Mouse (Mus musculus) adrenal gland, adult 18-20 months (tissue): ENCODE measurements around the gene Smyd4. TPM values are rescaled to one million over a fixed set of nuclear protein-coding genes. Genes with fewer than 3 reads are reported as not detected.
A peak's percentile ranks its signal among the peaks of the same experiment; 100 is the strongest.

ENCODE experiments used
- DNase-seq, 2 experiments: peaks; one replicate each; pipeline ENCODE4 v3.0.0; 2021 to 2022; ENCODE audit warnings: low spot score in 2 of 2
- long read RNA-seq, 2 experiments: library from polyadenylated mRNA; stranded (forward); transcript quantifications; one replicate each; pipeline ENCODE4 v2.0.0; 2021
- total RNA-seq, 2 experiments: library from RNA; stranded (reverse); gene quantifications; 1 replicate in 1 of 2; 2 replicates in 1 of 2; pipeline ENCODE4 v1.2.3; 2021

Gene Smyd4
- total RNA-seq, result 1 to 10 TPM; 6.6 to 7.9 TPM
- long read RNA-seq, experiment 1, partial matches to known transcripts, result 3 of 11 reads
- long read RNA-seq, experiment 1, other reads (novel, unspliced or antisense), result 5 of 11 reads
- long read RNA-seq, experiment 2, transcript Smyd4-201 (11 exons, 3,517 nt), result major isoform, 26 of 43 reads
- long read RNA-seq, experiment 2, partial matches to known transcripts, result 11 of 43 reads
- long read RNA-seq, experiment 2, other reads (novel, unspliced or antisense), result 6 of 43 reads

- peak; percentile 89 to 92 for DNase-seq
Observed at GRCm38 (mm10) chr11:75348199-75348889, at the start of gene Smyd4, which contains the start of gene Rpa1. TSS of gene Smyd4 (plus strand) at chr11:75348433. TSS of gene Rpa1 (minus strand) at chr11:75348324.

GRCm38 (mm10) chr11:75298491-75298890, 49.7 kb upstream of the Smyd4 start:
- no peak for DNase-seq

GRCm38 (mm10) chr11:75299786-75300185, 48.4 kb upstream of the Smyd4 start:
- DNase-seq, result no peak

GRCm38 (mm10) chr11:75300954-75301353, 47.3 kb upstream of the Smyd4 start:
- no peak for DNase-seq

- DNase-seq, result no peak
Observed at GRCm38 (mm10) chr11:75304797-75305196, 43.4 kb upstream of the Smyd4 start.

- DNase-seq, result no peak
Observed at GRCm38 (mm10) chr11:75308650-75309049, 39.6 kb upstream of the Smyd4 start.

- no peak for DNase-seq
Observed at GRCm38 (mm10) chr11:75310813-75311212, 37.4 kb upstream of the Smyd4 start.

- DNase-seq, result no peak
Observed at GRCm38 (mm10) chr11:75311751-75312150, 36.5 kb upstream of the Smyd4 start.

GRCm38 (mm10) chr11:75313834-75314233, 34.4 kb upstream of the Smyd4 start:
- no peak for DNase-seq

- no peak for DNase-seq
Observed at GRCm38 (mm10) chr11:75318351-75319221, 29.6 kb upstream of the Smyd4 start.

- no peak for DNase-seq
Observed at GRCm38 (mm10) chr11:75319246-75319645, 29.0 kb upstream of the Smyd4 start.

GRCm38 (mm10) chr11:75323326-75323737, 24.9 kb upstream of the Smyd4 start:
- DNase-seq, result no peak

- no peak for DNase-seq
Observed at GRCm38 (mm10) chr11:75324433-75324832, 23.8 kb upstream of the Smyd4 start.

GRCm38 (mm10) chr11:75325116-75325968, 22.9 kb upstream of the Smyd4 start:
- no peak for DNase-seq

GRCm38 (mm10) chr11:75325969-75326311, 22.3 kb upstream of the Smyd4 start:
- no peak for DNase-seq

GRCm38 (mm10) chr11:75336676-75337075, 11.6 kb upstream of the Smyd4 start:
- DNase-seq, result peak in 1 of 2 experiments; percentile 13

GRCm38 (mm10) chr11:75337246-75337645, 11.0 kb upstream of the Smyd4 start:
- DNase-seq, result no peak

GRCm38 (mm10) chr11:75340076-75340475, 8.2 kb upstream of the Smyd4 start:
- no peak for DNase-seq

GRCm38 (mm10) chr11:75340698-75341345, 7.4 kb upstream of the Smyd4 start:
- DNase-seq, result no peak

GRCm38 (mm10) chr11:75343096-75343495, 5.1 kb upstream of the Smyd4 start:
- DNase-seq, result no peak
